Mouse (Mus musculus): ENCODE data around the gene Etl4. TPM values are rescaled to one million over a fixed set of nuclear protein-coding genes. Genes with fewer than 3 reads are reported as not detected.

Etl4 gene
- polyA plus RNA-seq, 1 experiment from 2014 or later, result 1.5 TPM

DNA sequence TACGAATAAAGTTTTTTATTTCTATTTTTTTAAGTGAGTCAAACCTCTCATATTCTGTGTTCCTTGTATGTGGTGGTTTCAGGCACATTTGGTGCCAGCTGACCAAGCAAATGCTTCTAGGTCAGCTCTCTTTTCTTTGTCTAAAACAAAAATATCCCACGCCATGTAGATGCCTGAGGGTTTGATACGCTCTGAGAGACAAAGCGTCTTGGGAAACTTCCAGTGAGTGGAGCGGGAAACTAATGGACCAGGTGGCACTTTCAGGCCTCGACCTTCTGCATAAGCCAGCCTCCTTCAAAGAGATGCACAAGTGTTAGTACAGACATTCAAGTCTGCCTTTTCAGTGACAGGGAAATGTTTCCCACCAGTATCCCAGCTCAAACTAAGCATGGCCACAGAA is 426.6 kb downstream of the Etl4 start:
- Histone ChIP-seq H3K27ac (ENCODE audit: low read depth) (no peak overlapping the region), H3K4me2 (ENCODE audit: low read depth, low read length) (no peak overlapping the region), H3K4me1 (ENCODE audit: insufficient read depth) (no peaks in the 10 kb centered on the region), H3K4me3 (ENCODE audit: low read depth, low read length) (no peak overlapping the region), H3K27me3 (ENCODE audit: insufficient read depth, low read length) (no peaks in the 10 kb centered on the region), H3K9ac (replicated peaks) (no peak overlapping the region), H3K9me3 (ENCODE audit: low read length) (no peaks in the 10 kb centered on the region), H3K36me3 (replicated peaks; ENCODE audit: insufficient read depth, low read length) (no peaks in the 10 kb centered on the region)
- no peak for DNase-seq
- WGBS (ENCODE audit: insufficient replicate concordance), result 81% methylated on average over 6 of the region's 6 CpGs
- no peak for TF ChIP-seq CTCF (IDR thresholded peaks at IDR 0.05; ENCODE audit: low read depth)
- no peak for TF ChIP-seq EP300 (IDR thresholded peaks at IDR 0.05; ENCODE audit: low read depth)
- ATAC-seq, result no peak

DNA sequence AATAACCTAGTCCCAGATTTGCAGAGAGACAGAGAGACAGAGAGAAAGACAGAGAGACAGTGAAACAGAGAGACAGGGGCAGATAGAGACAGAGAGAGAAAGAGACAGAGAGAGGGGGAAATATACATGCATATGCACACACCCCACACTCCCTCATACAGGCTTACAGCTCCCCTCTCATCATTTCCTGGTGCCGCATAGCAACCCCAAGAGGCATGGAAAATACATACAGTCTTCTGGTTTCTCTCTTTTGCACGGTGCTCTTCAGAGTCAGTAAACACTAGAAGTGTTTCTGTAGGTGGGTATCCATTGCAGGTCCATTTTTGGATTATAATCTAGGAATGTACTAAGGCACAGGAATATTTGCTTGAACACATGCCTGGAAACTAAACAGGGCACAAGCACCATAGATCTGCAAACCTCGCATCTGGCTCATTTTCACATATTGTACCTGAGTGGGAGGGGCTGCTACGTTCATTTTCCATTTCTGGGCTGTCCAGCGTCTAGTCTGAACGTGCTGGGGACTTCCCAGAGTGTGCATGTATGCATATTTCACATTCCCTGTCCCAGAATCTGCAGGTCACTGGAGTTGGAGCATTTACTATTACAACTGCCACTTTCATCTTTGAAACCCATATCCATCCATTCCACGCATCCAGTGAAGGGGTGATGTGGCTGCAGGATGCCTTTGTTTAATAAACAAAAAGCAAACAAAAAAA is 429.6 kb downstream of the Etl4 start:
- TF ChIP-seq CTCF (IDR thresholded peaks at IDR 0.05; ENCODE audit: low read depth), result no peak
- no peak for TF ChIP-seq EP300 (IDR thresholded peaks at IDR 0.05; ENCODE audit: low read depth)
- DNase-seq, result no peak
- H3K9me3 ChIP-seq (ENCODE audit: low read length), result no peaks in the 10 kb centered on the region
- ATAC-seq, result no peak
- H3K27ac ChIP-seq (ENCODE audit: low read depth), result no peak overlapping the region
- no peak overlapping the region for H3K4me3 ChIP-seq (ENCODE audit: low read depth, low read length)
- H3K9ac ChIP-seq (replicated peaks), result no peak overlapping the region
- no peaks in the 10 kb centered on the region for H3K36me3 ChIP-seq (replicated peaks; ENCODE audit: insufficient read depth, low read length)
- 60% methylated on average over 7 of the region's 7 CpGs for WGBS (ENCODE audit: insufficient replicate concordance)
- H3K4me1 ChIP-seq (ENCODE audit: insufficient read depth), result no peaks in the 10 kb centered on the region
- no peaks in the 10 kb centered on the region for H3K27me3 ChIP-seq (ENCODE audit: insufficient read depth, low read length)
- no peak overlapping the region for H3K4me2 ChIP-seq (ENCODE audit: low read depth, low read length)

DNA sequence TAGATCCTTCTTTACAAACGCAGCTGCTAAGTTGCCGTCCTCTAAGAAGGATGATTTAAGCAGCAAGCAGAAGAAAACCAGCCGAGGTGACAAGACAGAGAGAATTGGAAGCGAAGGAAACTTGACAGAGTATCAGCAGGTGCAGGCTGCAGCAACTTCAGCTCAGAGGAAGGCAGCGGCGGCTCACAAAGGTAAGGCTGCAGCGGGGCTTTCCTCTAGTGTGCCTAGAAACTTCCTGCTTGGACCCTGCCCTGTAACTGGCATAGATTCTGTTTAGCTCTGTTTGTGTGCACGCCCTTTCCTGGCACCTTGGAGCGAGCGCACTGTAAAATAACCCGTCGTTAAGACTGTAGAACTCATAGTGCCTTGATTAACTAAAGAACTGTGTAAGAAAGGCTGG is 430.3 kb downstream of the Etl4 start:
- WGBS (ENCODE audit: insufficient replicate concordance), result 23% methylated on average over 12 of the region's 12 CpGs
- DNase-seq (no peak), ATAC-seq (no peak)

DNA sequence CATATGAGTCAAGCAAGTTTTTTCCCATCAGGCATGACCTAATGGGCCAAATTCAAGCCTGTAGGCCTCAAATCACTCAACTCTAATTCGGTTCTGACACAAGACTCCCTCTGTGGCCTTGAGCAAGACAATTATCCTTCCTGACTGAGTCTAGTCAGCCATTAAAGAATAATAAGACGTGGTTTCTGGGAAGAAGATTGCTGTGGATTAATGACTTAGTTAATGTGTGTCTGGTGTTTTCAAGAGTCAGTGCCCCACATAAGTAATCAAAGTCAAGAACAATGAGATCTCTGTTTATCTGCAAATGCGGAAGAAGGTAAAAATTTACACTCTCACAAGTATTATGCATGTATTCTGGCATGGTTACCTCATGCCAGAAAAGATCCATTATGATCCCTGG is 437.3 kb downstream of the Etl4 start:
- no peaks in the 10 kb centered on the region for H3K9me3 ChIP-seq (ENCODE audit: low read length)
- H3K27ac ChIP-seq (ENCODE audit: low read depth), result no peak overlapping the region
- ATAC-seq (no peak), DNase-seq (no peak)
- no peak overlapping the region for H3K4me3 ChIP-seq (ENCODE audit: low read depth, low read length)
- 63% methylated on average over 3 of the region's 3 CpGs for WGBS (ENCODE audit: insufficient replicate concordance)
- no peak overlapping the region for H3K9ac ChIP-seq (replicated peaks)
- no peak overlapping the region for H3K4me2 ChIP-seq (ENCODE audit: low read depth, low read length)
- no peaks in the 10 kb centered on the region for H3K4me1 ChIP-seq (ENCODE audit: insufficient read depth)
- H3K36me3 ChIP-seq (replicated peaks; ENCODE audit: insufficient read depth, low read length), result no peaks in the 10 kb centered on the region
- TF ChIP-seq EP300 (IDR thresholded peaks at IDR 0.05; ENCODE audit: low read depth), result no peak
- no peak for TF ChIP-seq CTCF (IDR thresholded peaks at IDR 0.05; ENCODE audit: low read depth)
- H3K27me3 ChIP-seq (ENCODE audit: insufficient read depth, low read length), result no peaks in the 10 kb centered on the region

More for the DNA sequence above, 430.3 kb downstream of the Etl4 start:
- Histone ChIP-seq H3K9ac (replicated peaks) (no peak overlapping the region), H3K4me3 (ENCODE audit: low read depth, low read length) (no peak overlapping the region), H3K27me3 (ENCODE audit: insufficient read depth, low read length) (no peaks in the 10 kb centered on the region), H3K9me3 (ENCODE audit: low read length) (no peaks in the 10 kb centered on the region), H3K4me1 (ENCODE audit: insufficient read depth) (no peaks in the 10 kb centered on the region), H3K36me3 (replicated peaks; ENCODE audit: insufficient read depth, low read length) (no peaks in the 10 kb centered on the region), H3K27ac (ENCODE audit: low read depth) (no peak overlapping the region), H3K4me2 (ENCODE audit: low read depth, low read length) (peak overlapping the region; percentile 32; the same call in 1 of the 2 replicates)
- TF ChIP-seq EP300 (IDR thresholded peaks at IDR 0.05; ENCODE audit: low read depth), result no peak
- no peak for TF ChIP-seq CTCF (IDR thresholded peaks at IDR 0.05; ENCODE audit: low read depth)

DNA sequence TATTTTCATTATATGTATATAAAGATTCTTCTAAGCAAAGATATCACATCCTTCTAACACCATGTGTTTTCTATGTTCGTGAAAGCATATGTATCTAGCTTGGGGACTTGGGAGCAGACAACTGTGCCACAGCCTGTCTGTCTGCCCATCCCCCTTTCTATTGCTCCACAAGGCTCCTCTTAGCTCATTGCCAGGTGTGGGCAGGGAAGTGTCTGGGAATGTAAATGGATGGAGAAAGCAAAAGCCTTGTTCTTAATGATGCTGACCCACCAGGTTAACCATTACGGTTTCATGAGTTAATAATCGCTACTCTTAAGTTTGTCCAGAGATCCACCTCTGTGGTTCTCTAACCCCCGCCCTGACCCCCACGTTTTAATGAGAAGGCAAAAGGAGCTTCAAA is 439.7 kb downstream of the Etl4 start:
- 74% methylated on average over 5 of the region's 5 CpGs for WGBS (ENCODE audit: insufficient replicate concordance)
- no peaks in the 10 kb centered on the region for H3K4me1 ChIP-seq (ENCODE audit: insufficient read depth)
- no peak overlapping the region for H3K9ac ChIP-seq (replicated peaks)
- no peaks in the 10 kb centered on the region for H3K27me3 ChIP-seq (ENCODE audit: insufficient read depth, low read length)
- no peak overlapping the region for H3K27ac ChIP-seq (ENCODE audit: low read depth)
- H3K36me3 ChIP-seq (replicated peaks; ENCODE audit: insufficient read depth, low read length), result no peaks in the 10 kb centered on the region
- ATAC-seq, result no peak
- H3K9me3 ChIP-seq (ENCODE audit: low read length), result no peaks in the 10 kb centered on the region
- no peak for DNase-seq
- TF ChIP-seq CTCF (IDR thresholded peaks at IDR 0.05; ENCODE audit: low read depth) (no peak), EP300 (IDR thresholded peaks at IDR 0.05; ENCODE audit: low read depth) (no peak)
- no peak overlapping the region for H3K4me2 ChIP-seq (ENCODE audit: low read depth, low read length)
- no peak overlapping the region for H3K4me3 ChIP-seq (ENCODE audit: low read depth, low read length)

DNA sequence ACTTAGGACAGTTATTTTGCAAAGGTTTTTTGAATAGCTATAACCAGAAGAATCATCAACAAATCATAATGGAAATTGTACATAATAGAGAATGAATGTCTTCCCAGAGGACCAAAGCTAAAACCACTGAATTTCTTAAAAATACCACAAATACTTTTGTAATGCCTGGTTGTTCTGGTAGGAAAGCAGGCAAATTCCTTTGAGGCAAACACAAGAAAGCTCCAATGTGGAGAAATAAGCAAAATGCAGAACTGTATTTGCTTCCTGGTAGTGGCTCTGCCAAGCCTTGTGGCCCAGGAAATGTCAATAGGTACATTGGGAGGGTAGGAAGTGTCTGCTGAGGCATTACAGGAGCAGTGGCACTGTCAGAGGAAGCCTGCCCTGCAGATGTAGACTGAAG is 443.2 kb downstream of the Etl4 start:
- no peak overlapping the region for H3K9ac ChIP-seq (replicated peaks)
- H3K27me3 ChIP-seq (ENCODE audit: insufficient read depth, low read length), result no peaks in the 10 kb centered on the region
- H3K9me3 ChIP-seq (ENCODE audit: low read length), result no peaks in the 10 kb centered on the region
- TF ChIP-seq EP300 (IDR thresholded peaks at IDR 0.05; ENCODE audit: low read depth), result no peak
- TF ChIP-seq CTCF (IDR thresholded peaks at IDR 0.05; ENCODE audit: low read depth), result no peak
- no peak for ATAC-seq
- no peak overlapping the region for H3K27ac ChIP-seq (ENCODE audit: low read depth)
- H3K4me2 ChIP-seq (ENCODE audit: low read depth, low read length), result no peak overlapping the region
- no peak overlapping the region for H3K4me3 ChIP-seq (ENCODE audit: low read depth, low read length)
- H3K36me3 ChIP-seq (replicated peaks; ENCODE audit: insufficient read depth, low read length), result no peaks in the 10 kb centered on the region
- DNase-seq, result no peak
- H3K4me1 ChIP-seq (ENCODE audit: insufficient read depth), result no peaks in the 10 kb centered on the region

Data from liver, postnatal 0 days (tissue).